Mouse (Mus musculus): Measurements from ENCODE around the gene Ntrk2. TPM values are rescaled to one million over a fixed set of nuclear protein-coding genes. Genes with fewer than 3 reads are reported as not detected.

Ntrk2 gene
- polyA plus RNA-seq, 1 experiment, result not detected

DNA sequence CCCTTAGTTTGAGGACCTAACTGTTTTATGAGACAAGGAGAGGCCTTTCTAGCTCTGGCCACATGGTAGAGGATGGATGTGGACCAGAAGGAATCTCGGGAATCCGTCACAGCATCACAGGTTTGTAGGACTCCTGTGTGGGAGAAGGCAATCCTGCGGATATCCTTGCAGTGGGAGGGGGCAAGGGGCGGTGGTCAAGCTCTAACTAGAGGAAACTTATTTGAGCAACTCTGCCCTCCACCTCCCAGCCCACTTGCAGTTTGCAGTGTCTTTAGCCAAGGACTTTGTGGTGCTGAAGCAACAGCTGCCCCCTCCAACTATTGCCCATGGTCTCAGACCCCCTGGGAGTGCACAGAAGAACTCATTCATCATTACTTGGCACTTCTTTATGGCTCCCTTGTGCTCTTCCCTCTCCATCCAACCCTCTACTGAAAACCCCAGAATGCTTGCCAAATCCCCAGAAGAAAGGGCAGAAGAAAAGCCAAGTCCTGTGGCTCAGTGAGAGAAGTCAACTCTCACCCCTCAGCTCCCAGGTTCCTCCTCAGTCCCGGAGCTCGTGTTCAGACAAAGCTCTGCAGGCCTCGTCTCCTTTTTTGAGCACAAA, 336.9 kb downstream of the Ntrk2 start:
- no peak for TF ChIP-seq GATA1 (IDR thresholded peaks at IDR 0.05; ENCODE audit: low read length)

DNA sequence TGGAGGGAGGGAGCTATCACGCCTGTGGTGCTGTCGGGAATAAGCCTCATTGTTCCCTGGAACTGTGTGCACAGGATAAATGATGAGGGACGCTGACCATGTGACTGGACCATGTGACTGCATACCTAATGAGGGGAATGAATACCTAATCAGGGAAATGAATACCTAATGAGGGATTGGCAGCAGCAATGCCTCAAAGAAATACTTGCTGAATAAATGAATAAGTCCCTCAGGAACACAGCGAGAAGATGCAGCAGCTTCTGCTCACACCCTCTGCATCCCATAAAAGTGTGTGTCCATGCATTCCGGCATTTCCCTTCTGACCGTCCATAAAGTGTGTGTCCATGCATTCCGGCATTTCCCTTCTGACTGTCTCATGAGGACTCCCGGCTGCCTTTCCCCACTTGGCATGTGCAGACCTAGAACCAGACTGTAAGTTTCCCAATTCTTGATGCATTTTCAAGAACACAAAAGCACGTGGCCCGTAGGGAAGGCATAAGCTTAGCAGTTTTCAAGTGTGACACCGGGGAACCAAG, 338.0 kb downstream of the Ntrk2 start:
- TF ChIP-seq GATA1 (IDR thresholded peaks at IDR 0.05; ENCODE audit: low read length), result no peak

- no peak for TF ChIP-seq GATA1 (IDR thresholded peaks at IDR 0.05; ENCODE audit: low read length)
Observed at GRCm38 (mm10) chr13:59145677-59146555, 339.5 kb downstream of the Ntrk2 start.

DNA sequence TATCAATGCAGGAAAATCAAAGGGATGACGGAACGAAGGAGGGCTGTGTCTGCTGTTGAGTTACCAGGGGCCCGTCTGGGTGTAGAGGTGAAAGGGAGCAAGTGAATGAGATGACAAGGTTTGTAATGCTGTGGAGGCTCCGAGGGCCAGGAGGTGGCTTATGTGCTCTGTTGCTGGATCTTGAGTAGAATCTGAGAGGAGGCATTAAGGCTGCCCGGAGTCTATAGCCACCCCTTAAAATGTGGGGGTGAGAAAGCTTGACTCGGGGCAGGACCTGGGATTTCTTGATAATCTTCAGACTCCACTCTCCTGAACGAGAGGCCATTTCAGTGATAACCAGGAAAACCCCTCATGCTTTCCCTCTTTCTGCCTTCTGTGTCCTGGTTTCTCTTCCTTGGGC, 340.2 kb downstream of the Ntrk2 start:
- TF ChIP-seq GATA1 (IDR thresholded peaks at IDR 0.05; ENCODE audit: low read length), result no peak

DNA sequence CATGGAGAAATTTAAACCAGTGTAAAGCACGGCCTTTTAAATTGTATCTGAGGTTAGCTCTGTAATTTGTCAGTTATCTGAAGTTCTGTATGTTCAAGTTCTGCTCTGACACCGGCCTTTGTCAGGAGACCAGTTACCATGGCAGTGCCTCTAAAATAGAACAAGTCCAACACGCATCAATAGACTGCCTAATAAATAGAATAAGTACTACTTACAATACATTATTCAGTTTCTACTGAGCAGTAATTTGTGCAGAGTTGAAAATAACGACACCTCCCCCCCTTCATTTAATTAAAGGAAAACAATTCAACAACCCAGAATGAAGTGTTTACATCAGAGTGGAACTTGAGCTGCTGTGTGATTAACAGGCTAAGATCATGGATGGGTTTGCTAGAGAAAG, 341.6 kb downstream of the Ntrk2 start:
- no peak for TF ChIP-seq GATA1 (IDR thresholded peaks at IDR 0.05; ENCODE audit: low read length)

DNA sequence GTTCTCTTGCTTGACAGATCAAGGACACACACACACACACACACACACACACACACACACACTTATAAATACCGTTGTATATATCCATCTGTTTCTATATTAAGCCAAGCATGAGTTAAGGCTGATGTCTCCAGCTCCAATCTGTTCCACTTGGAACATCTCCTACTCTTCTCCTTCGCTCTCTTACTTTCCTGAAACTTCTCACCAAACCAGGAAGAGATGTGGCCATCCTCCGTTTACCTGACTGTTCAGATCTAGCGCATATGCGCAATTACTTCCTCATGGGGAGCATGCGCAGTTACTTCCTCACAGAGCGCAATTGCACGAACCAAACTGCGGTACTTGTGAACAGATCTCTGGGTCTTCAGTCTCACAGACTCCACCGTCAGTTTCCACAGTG, 342.4 kb downstream of the Ntrk2 start:
- no peak for TF ChIP-seq GATA1 (IDR thresholded peaks at IDR 0.05; ENCODE audit: low read length)

DNA sequence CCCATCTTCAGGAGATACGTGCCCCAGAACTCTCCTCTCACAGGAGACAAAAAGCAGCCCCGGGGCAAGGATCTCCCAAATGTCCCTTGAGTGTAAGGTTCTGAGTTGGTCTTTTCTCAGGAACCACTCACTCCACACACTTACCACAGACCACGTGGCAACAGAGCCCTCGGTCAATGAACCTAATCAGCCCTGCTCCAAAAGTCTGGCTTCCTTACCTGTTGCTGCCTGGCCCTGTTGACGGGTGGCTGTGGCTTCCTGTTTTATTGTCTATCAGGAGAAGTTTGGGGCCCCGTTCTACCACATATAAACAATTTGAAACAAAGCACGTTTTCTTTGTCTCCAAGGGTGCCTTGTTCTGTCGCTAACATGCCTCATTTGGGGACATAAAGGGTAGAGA, 357.6 kb downstream of the Ntrk2 start:
- TF ChIP-seq GATA1 (IDR thresholded peaks at IDR 0.05; ENCODE audit: low read length), result no peak

GRCm38 (mm10) chr13:59173840-59174239, 367.5 kb downstream of the Ntrk2 start:
- TF ChIP-seq GATA1 (IDR thresholded peaks at IDR 0.05; ENCODE audit: low read length), result no peak

GRCm38 (mm10) chr13:59176021-59176420, 369.7 kb downstream of the Ntrk2 start:
- no peak for TF ChIP-seq GATA1 (IDR thresholded peaks at IDR 0.05; ENCODE audit: low read length)

GRCm38 (mm10) chr13:59176485-59176884, 370.1 kb downstream of the Ntrk2 start:
- no peak for TF ChIP-seq GATA1 (IDR thresholded peaks at IDR 0.05; ENCODE audit: low read length)

DNA sequence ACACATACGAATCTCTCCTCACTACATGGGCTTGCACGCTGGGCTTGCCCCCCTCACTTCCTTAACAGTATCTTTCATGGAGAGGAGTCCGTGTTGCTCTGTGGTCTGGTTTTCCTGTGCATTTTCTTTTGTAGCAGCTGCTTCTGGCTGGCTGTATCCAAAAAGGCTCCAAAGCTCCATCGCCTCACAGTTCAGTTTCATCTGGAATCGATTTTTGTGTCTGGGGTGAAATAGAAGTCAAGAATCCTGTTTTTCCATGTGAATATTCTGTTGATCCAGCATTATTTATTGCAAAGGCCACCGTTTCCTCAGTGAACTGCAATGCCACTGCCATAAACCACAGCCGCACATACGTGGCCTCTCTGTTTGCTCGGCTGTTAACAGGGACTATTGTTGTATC, 370.6 kb downstream of the Ntrk2 start:
- TF ChIP-seq GATA1 (IDR thresholded peaks at IDR 0.05; ENCODE audit: low read length), result no peak

GRCm38 (mm10) chr13:59179986-59180385, 373.6 kb downstream of the Ntrk2 start:
- TF ChIP-seq GATA1 (IDR thresholded peaks at IDR 0.05; ENCODE audit: low read length), result no peak

DNA sequence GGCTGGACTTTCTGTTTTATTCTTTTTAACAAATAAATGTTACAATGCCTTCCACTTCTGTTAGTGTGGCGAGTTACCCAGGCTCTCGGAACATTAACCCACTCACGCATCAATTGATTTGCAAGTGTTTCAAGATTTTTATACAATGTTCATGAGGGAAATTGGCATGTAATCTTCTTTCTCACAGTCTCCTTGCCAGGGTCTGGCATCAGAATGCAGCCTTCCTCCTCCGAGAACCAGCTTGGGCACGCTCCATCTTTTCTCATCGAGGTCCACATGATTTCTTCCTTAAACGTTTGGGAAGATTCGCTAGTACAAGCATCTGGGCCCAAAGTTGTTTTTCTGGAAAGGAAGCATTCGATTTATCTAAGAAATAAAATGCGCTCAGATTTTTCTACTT, 374.4 kb downstream of the Ntrk2 start:
- TF ChIP-seq GATA1 (IDR thresholded peaks at IDR 0.05; ENCODE audit: low read length), result no peak

- no peak for TF ChIP-seq GATA1 (IDR thresholded peaks at IDR 0.05; ENCODE audit: low read length)
Observed at GRCm38 (mm10) chr13:59181188-59181947, 375.0 kb downstream of the Ntrk2 start.

DNA sequence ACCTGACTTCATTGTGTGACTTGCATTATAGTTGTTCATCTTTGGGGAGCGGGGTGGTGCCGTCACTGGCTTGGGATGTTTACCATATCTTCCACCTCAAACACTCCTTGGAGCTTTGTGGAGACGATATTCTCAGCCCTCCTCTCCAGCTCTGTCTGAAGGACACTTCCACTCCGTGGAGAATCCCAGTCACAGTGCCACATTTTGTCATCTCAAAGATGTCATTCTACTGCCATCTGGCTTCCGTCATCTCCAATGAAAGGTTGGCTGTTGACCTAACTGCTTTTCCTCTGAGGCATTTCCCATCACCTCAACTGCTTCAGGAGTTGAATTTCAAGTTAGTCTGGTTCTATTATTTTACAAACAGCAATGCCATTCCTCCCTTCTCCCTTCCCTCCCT, 376.3 kb downstream of the Ntrk2 start:
- no peak for TF ChIP-seq GATA1 (IDR thresholded peaks at IDR 0.05; ENCODE audit: low read length)

Other genes with a start within 250 kb of the Ntrk2 start
- gene Slc28a3, start 195.7 kb upstream of the Ntrk2 start, polyA plus RNA-seq (2012), result not detected in 2 replicates